Mouse (Mus musculus) embryonic facial prominence, embryonic 15.5 days (tissue): ENCODE data around the gene Clk2. TPM values are rescaled to one million over a fixed set of nuclear protein-coding genes. Genes with fewer than 3 reads are reported as not detected.

Experiments
- ATAC-seq: fragments of 200-750 bp; cut with Nextera tagmentation; 2 replicates; pipeline ENCODE4 v1.8.0; 2017; ENCODE audit warnings: low read depth, moderate TSS enrichment; ENCODE audit not compliant: insufficient number of reproducible peaks, low FRiP score, low TSS enrichment
- H3K27ac ChIP-seq: fragments of 300-500 bp; sonication (generic); replicated peaks from 2 replicates; pipeline ENCODE4 v1.5.1; 2015; ENCODE audit warnings: mild to moderate bottlenecking, inconsistent platforms
- H3K27me3 ChIP-seq: fragments of 300-500 bp; sonication (generic); 2 replicates; pipeline ENCODE4 v1.6.1; 2015; ENCODE audit warnings: inconsistent platforms
- H3K36me3 ChIP-seq: fragments of 300-500 bp; sonication (generic); 2 replicates; pipeline ENCODE4 v1.6.1; 2015; ENCODE audit warnings: mild to moderate bottlenecking, inconsistent platforms
- H3K4me1 ChIP-seq: fragments of 300-500 bp; sonication (generic); 2 replicates; pipeline ENCODE4 v1.6.1; 2015; ENCODE audit warnings: inconsistent platforms
- H3K4me2 ChIP-seq: fragments of 300-500 bp; sonication (generic); replicated peaks from 2 replicates; pipeline ENCODE4 v1.6.1; 2015; ENCODE audit warnings: mild to moderate bottlenecking, inconsistent platforms
- H3K4me3 ChIP-seq: fragments of 300-500 bp; sonication (generic); replicated peaks from 2 replicates; pipeline ENCODE4 v1.5.1; 2015; ENCODE audit warnings: mild to moderate bottlenecking, inconsistent platforms
- H3K9ac ChIP-seq: fragments of 300-500 bp; sonication (generic); 2 replicates; pipeline ENCODE4 v1.6.1; 2015; ENCODE audit warnings: inconsistent platforms
- H3K9me3 ChIP-seq: fragments of 300-500 bp; sonication (generic); replicated peaks from 2 replicates; pipeline ENCODE4 v1.6.1; 2016; ENCODE audit warnings: inconsistent platforms
- WGBS: fragments of 180-500 bp; shearing (Covaris S2); methylation state at CpG from one replicate; pipeline ENCODE4 v1.1.7; 2015; 5-methylcytosine and 5-hydroxymethylcytosine counted together
- polyA plus RNA-seq: library from polyadenylated mRNA; unstranded; fragments of >200 nt; fragmentation: Nextera tagmentation; extraction: Ambion mirVana; gene quantifications from 2 replicates; pipeline ENCODE4 v1.2.1, GENCODE M21; 2015

The Clk2 gene
- polyA plus RNA-seq, 1 experiment from 2014 or later = 33.6 TPM

DNA sequence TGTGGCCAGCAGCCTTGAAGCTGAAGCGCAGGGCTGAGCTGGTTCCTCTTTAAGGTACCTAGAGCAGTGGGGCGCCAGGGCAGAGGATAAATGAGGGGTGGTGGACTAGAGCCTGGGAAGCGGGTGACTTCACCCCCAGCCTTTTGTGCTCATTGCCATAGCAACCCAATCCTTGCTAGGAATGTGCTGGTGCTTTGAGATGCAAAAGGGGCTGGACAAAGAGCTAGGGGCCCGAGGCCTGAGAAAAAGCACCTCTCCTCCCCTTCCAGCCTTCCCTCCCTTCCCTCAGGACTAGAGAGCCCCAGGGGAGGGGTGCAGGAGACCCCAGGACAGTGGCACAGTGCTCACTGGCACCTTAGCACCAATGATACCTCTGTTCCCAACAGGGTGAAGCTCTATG lies 61.3 kb downstream of the Clk2 start:
- WGBS = 38% methylated on average over 4 of the region's 4 CpGs
- Histone ChIP-seq H3K36me3 (peaks cover 11% of the 10 kb centered on the region; the same call in 1 of the 2 replicates), H3K4me2 (peak overlapping the region; percentile 82; the same call in 1 of the 2 replicates), H3K27me3 (no peaks in the 10 kb centered on the region; the same call in 1 of the 2 replicates), H3K9me3 (no peaks in the 10 kb centered on the region), H3K4me3 (peak overlapping the region; percentile 46; the same call in 1 of the 2 replicates), H3K27ac (no peak overlapping the region), H3K4me1 (peaks cover 37% of the 10 kb centered on the region), H3K9ac (no peak overlapping the region)
- ATAC-seq = no peak

- WGBS = 32% methylated on average over 11 of the region's 11 CpGs
- 0 out of 2 replicates have a peak overlapping the region, but pooled peaks have one; percentile 89 for H3K27ac ChIP-seq
- H3K36me3 ChIP-seq = peaks cover 9% of the 10 kb centered on the region; the same call in 1 of the 2 replicates
- no peaks in the 10 kb centered on the region for H3K9me3 ChIP-seq
- H3K4me3 ChIP-seq = peak overlapping the region; percentile 46
- H3K27me3 ChIP-seq = no peaks in the 10 kb centered on the region; the same call in 1 of the 2 replicates
- no peak overlapping the region for H3K9ac ChIP-seq
- ATAC-seq = no peak
- H3K4me2 ChIP-seq = peak overlapping the region; percentile 82
- H3K4me1 ChIP-seq = peaks cover 37% of the 10 kb centered on the region
Observed at GRCm38 (mm10) chr3:89226361-89226760, 61.8 kb downstream of the Clk2 start.

Other genes starting within 250 kb of the Clk2 start
- gene Ash1l, start 214.2 kb upstream of the Clk2 start, polyA plus RNA-seq = 22.0 and 22.6 TPM in 2 replicates
- 145 and 155 TPM in 2 replicates for gene Dap3, start 213.6 kb upstream of the Clk2 start, polyA plus RNA-seq
- gene Rusc1, start 71.5 kb upstream of the Clk2 start, polyA plus RNA-seq = 25.7 and 28.0 TPM in 2 replicates
- not detected in 2 replicates for gene Gm43738, start 63.7 kb upstream of the Clk2 start, polyA plus RNA-seq
- 239 and 242 TPM in 2 replicates for gene Fdps, start 62.8 kb upstream of the Clk2 start, polyA plus RNA-seq
- gene Pklr, start 28.7 kb upstream of the Clk2 start, polyA plus RNA-seq = 0.15 TPM in 1 of 2 replicates, not detected in the other
- gene Hcn3, start 4.6 kb upstream of the Clk2 start, polyA plus RNA-seq = 3.0 and 3.2 TPM in 2 replicates
- gene Scamp3, start 12.7 kb downstream of the Clk2 start, polyA plus RNA-seq = 108 and 109 TPM in 2 replicates
- gene Fam189b, start 18.3 kb downstream of the Clk2 start, polyA plus RNA-seq = 34.9 and 37.0 TPM in 2 replicates
- gene Gba, start 38.1 kb downstream of the Clk2 start, polyA plus RNA-seq = 49.0 and 55.6 TPM in 2 replicates
- 47.1 and 59.7 TPM in 2 replicates for gene Thbs3, start 50.4 kb downstream of the Clk2 start, polyA plus RNA-seq
- 173 and 196 TPM in 2 replicates for gene Mtx1, start 62.3 kb downstream of the Clk2 start, polyA plus RNA-seq
- gene Muc1, start 64.3 kb downstream of the Clk2 start, polyA plus RNA-seq = 4.0 and 10.2 TPM in 2 replicates
- gene Krtcap2, start 81.2 kb downstream of the Clk2 start, polyA plus RNA-seq = 294 and 310 TPM in 2 replicates
- 5.0 and 5.9 TPM in 2 replicates for gene Trim46, start 81.5 kb downstream of the Clk2 start, polyA plus RNA-seq
- 150 and 173 TPM in 2 replicates for gene Dpm3, start 94.6 kb downstream of the Clk2 start, polyA plus RNA-seq
- 71.8 and 72.2 TPM in 2 replicates for gene Slc50a1, start 105.8 kb downstream of the Clk2 start, polyA plus RNA-seq
- gene Efna1, start 116.3 kb downstream of the Clk2 start, polyA plus RNA-seq = 55.8 and 57.4 TPM in 2 replicates
- 42.3 and 47.2 TPM in 2 replicates for gene Efna3, start 158.2 kb downstream of the Clk2 start, polyA plus RNA-seq
- gene Efna4, start 173.2 kb downstream of the Clk2 start, polyA plus RNA-seq = 28.1 and 31.0 TPM in 2 replicates
- 93.2 and 96.1 TPM in 2 replicates for gene Adam15, start 185.2 kb downstream of the Clk2 start, polyA plus RNA-seq
- gene Dcst2, start 197.2 kb downstream of the Clk2 start, polyA plus RNA-seq = 0.13 and 0.21 TPM in 2 replicates
- gene Dcst1, start 200.5 kb downstream of the Clk2 start, polyA plus RNA-seq = 0.46 and 0.64 TPM in 2 replicates
- gene Zbtb7b, start 230.0 kb downstream of the Clk2 start, polyA plus RNA-seq = 8.2 and 9.0 TPM in 2 replicates
- gene Lenep, start 238.0 kb downstream of the Clk2 start, polyA plus RNA-seq = 0.25 and 0.91 TPM in 2 replicates
- 28.5 and 34.6 TPM in 2 replicates for gene Flad1, start 247.1 kb downstream of the Clk2 start, polyA plus RNA-seq